Mouse (Mus musculus) brain, embryonic 14.5 days (tissue): ENCODE results near the gene Dnlz.

ENCODE experiments used
- CTCF ChIP-seq: fragments of 200-500 bp; IDR thresholded peaks from 2 replicates; pipeline ENCODE4 v1.5.1; 2012; ENCODE audit warnings: inconsistent platforms, mild to moderate bottlenecking, moderate library complexity, borderline replicate concordance; ENCODE audit not compliant: insufficient read depth, insufficient read length; ENCODE audit errors: extremely low read depth
- POLR2A ChIP-seq: fragments of 200-500 bp; IDR thresholded peaks from 2 replicates; pipeline ENCODE4 v1.6.1; 2012; ENCODE audit warnings: mild to moderate bottlenecking, inconsistent platforms, borderline replicate concordance; ENCODE audit not compliant: poor library complexity, insufficient read depth, insufficient read length, severe bottlenecking; ENCODE audit errors: extremely low read depth

- TF ChIP-seq POLR2A (no peak), CTCF (no peak)
Measured at GRCm38 (mm10) chr2:26311936-26312335, 40.0 kb downstream of the Dnlz start.
